Comparison of ENCODE assay signal across 8 mouse cellular contexts in the genomic region with DNA sequence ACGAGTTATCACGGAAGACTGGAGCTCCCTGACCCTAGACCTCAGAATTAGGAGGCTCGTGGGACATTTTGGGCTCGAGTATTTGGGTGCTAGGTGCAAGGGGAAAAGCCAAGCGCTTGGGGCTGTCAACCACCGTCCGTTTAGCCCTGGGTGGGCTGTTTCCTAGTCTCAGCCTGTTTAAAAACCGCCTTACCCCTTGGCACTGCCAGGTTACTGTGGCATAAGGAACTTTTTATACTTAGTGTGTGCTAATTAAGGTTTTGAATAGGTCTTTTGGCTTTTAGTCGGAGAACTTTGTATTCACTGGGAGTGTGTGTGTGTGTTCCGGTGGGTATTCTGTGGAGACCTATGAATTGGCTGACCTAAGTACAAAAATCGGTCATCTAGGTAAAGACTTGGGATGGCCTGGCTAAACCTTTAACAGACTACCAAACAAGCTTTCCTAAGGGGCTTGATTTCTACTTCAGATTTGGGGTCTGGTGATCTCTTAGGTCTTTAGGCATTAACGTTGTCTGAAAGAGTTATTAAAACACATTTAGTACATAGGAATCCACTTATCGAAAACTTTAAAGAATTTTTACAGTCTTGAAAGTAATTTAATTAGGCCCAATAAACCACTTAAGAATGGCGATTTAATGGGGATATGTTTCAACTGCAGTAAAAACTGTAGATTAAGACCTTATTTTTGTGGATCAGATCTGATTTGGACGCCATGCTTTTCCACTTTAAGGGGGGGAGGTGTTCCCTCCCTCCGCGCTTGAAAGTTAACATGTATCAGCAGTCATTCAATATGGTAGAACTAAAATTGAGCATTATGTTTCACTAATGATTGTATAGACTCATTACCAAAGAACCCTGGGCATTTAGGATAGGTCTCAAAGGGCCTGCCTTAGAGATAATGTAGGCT. TPM values are rescaled to one million over a fixed set of nuclear protein-coding genes. Genes with fewer than 3 reads are reported as not detected.
DNase-seq lines count a peak whose midpoint lies in the region; ATAC-seq and TF ChIP-seq lines count a peak whose summit lies in the region.

No protein-coding gene starts in this region.

- H3K9ac ChIP-seq in lung, embryonic 14.5 days, result peak overlapping the region; percentile 79
- H3K9ac ChIP-seq in hindbrain, postnatal 0 days (replicated peaks; ENCODE audit: low read length), result peak overlapping the region; percentile 74
- peak overlapping the region; percentile 75; the same call in 1 of the 2 replicates for H3K9ac ChIP-seq in neural tube, embryonic 12.5 days

- no peak for TF ChIP-seq CTCF in lung, embryonic 14.5 days (IDR thresholded peaks at IDR 0.05; ENCODE audit: low read depth)
- TF ChIP-seq CTCF in hindbrain, postnatal 0 days (IDR thresholded peaks at IDR 0.05; ENCODE audit: low read depth), result no peak

- no peaks in the 10 kb centered on the region for H3K36me3 ChIP-seq in lung, embryonic 14.5 days (ENCODE audit: insufficient read depth)
- no peaks in the 10 kb centered on the region for H3K36me3 ChIP-seq in hindbrain, postnatal 0 days (ENCODE audit: insufficient read depth, low read length)
- no peaks in the 10 kb centered on the region for H3K36me3 ChIP-seq in neural tube, embryonic 12.5 days

- ATAC-seq in lung, embryonic 14.5 days (ENCODE audit: insufficient read depth), result no peak
- ATAC-seq in hindbrain, postnatal 0 days, result no peak
- no peak for ATAC-seq in neural tube, embryonic 12.5 days (ENCODE audit: low FRiP score, low read depth)

- WGBS in lung, embryonic 14.5 days, result 34% methylated on average over 17 of the region's 17 CpGs
- 24% methylated on average over 17 of the region's 17 CpGs for WGBS in hindbrain, postnatal 0 days
- 25% methylated on average over 17 of the region's 17 CpGs for WGBS in neural tube, embryonic 12.5 days

- DNase-seq in lung, embryonic 14.5 days, result no peak
- no peak for DNase-seq in lung, postnatal 36 days
- DNase-seq in c-Kit-positive CD71-positive TER-119-negative erythroid progenitor cells, embryonic 14.5 days (ENCODE audit: low read depth), result peak; percentile 17
- no peak for DNase-seq in hindbrain, postnatal 0 days (ENCODE audit: low spot score)
- DNase-seq in frontal cortex, postnatal 36 days (ENCODE audit: low spot score in 2 of 2), result no peak
- DNase-seq in thymus, postnatal 36 days, result no peak
- DNase-seq in adrenal gland, postnatal 25 days, result no peak

- no peaks in the 10 kb centered on the region for H3K9me3 ChIP-seq in lung, embryonic 14.5 days (ENCODE audit: low read depth, low read length)
- no peaks in the 10 kb centered on the region for H3K9me3 ChIP-seq in hindbrain, postnatal 0 days (ENCODE audit: low read length)
- H3K9me3 ChIP-seq in neural tube, embryonic 12.5 days, result no peaks in the 10 kb centered on the region

- H3K4me2 ChIP-seq in lung, embryonic 14.5 days, result peak overlapping the region; percentile 99
- H3K4me2 ChIP-seq in hindbrain, postnatal 0 days (ENCODE audit: low read depth, low read length), result peak overlapping the region; percentile 71
- H3K4me2 ChIP-seq in neural tube, embryonic 12.5 days (replicated peaks), result peak overlapping the region; percentile 98

- H3K27me3 ChIP-seq in lung, embryonic 14.5 days (ENCODE audit: insufficient read depth, low read length), result no peaks in the 10 kb centered on the region
- H3K27me3 ChIP-seq in hindbrain, postnatal 0 days (ENCODE audit: insufficient read depth, low read length), result no peaks in the 10 kb centered on the region
- H3K27me3 ChIP-seq in neural tube, embryonic 12.5 days (replicated peaks), result no peaks in the 10 kb centered on the region

- H3K4me3 ChIP-seq in lung, embryonic 14.5 days (ENCODE audit: low read depth, low read length), result peak overlapping the region; percentile 78
- H3K4me3 ChIP-seq in hindbrain, postnatal 0 days (ENCODE audit: low read length), result peak overlapping the region; percentile 84
- peak overlapping the region; percentile 76 for H3K4me3 ChIP-seq in neural tube, embryonic 12.5 days

- H3K27ac ChIP-seq in lung, embryonic 14.5 days (ENCODE audit: low read depth), result 0 out of 2 replicates have a peak overlapping the region, but pooled peaks have one; percentile 96
- H3K27ac ChIP-seq in hindbrain, postnatal 0 days, result no peak overlapping the region
- no peak overlapping the region for H3K27ac ChIP-seq in neural tube, embryonic 12.5 days

- H3K4me1 ChIP-seq in lung, embryonic 14.5 days (ENCODE audit: insufficient read depth), result peaks cover 17% of the 10 kb centered on the region
- H3K4me1 ChIP-seq in hindbrain, postnatal 0 days (ENCODE audit: insufficient read depth, low read length), result peaks cover 10% of the 10 kb centered on the region
- H3K4me1 ChIP-seq in neural tube, embryonic 12.5 days, result peaks cover 23% of the 10 kb centered on the region

RNA-seq across cellular contexts. Expression of a gene that starts 2.0 kb away (rescaled TPM):
- polyA plus RNA-seq in lung, embryonic 14.5 days (2014; fragmentation: Nextera tagmentation; extraction: Ambion mirVana), result 3.1 and 3.2 TPM in 2 replicates
- total RNA-seq in hindbrain, postnatal 0 days (2014; rRNA removed), result 14.3 and 17.0 TPM in 2 replicates
- polyA plus RNA-seq in hindbrain, postnatal 0 days (2015; fragmentation: Nextera tagmentation; extraction: Ambion mirVana), result 2.3 TPM in 2 replicates
- 1.7 and 1.9 TPM in 2 replicates for polyA plus RNA-seq in neural tube, embryonic 12.5 days (2016; fragmentation: Nextera tagmentation; extraction: Ambion mirVana)
- total RNA-seq in adrenal gland, postnatal 25 days (2021), result 20.2 and 23.0 TPM in 2 replicates
